Mouse (Mus musculus): ENCODE data around the gene Grb14. TPM values are rescaled to one million over a fixed set of nuclear protein-coding genes. Genes with fewer than 3 reads are reported as not detected.

The Grb14 gene
- total RNA-seq, 1 experiment = 2.4 TPM

DNA sequence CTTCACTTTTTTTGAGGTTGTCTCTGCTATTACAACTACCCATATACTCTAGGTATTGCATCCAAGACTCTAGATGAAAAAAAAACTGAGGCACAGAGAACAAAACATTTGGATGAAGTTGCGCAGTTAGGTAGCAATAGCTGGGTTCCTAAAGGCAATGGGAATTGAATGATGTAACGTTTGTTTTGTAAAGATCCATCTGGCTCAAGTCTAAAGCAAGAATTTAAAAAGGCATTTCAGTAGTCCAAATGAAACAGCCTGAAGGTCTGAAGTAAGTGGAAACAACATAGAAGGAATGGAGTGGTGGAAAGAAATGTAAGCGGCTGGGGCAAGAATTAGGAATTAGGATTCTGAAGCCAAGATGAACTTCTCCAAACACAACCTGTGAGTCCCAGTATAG is 26.0 kb upstream of the Grb14 start:
- DNase-seq (ENCODE audit: low read depth, low spot score) = no peak
- TF ChIP-seq ZNF384 (IDR thresholded peaks at IDR 0.05; ENCODE audit: low read depth, low read length) (no peak), CHD2 (IDR thresholded peaks at IDR 0.05; ENCODE audit: low read depth, low read length) (no peak), ZC3H11A (IDR thresholded peaks at IDR 0.05; ENCODE audit: borderline replicate concordance, low read depth, low read length) (no peak), HCFC1 (IDR thresholded peaks at IDR 0.05; ENCODE audit: borderline replicate concordance, insufficient read depth, low read length) (no peak), MAFK (IDR thresholded peaks at IDR 0.05; ENCODE audit: insufficient read depth, low read depth, low read length) (no peak)
- no peak overlapping the region for H3K4me3 ChIP-seq (ENCODE audit: insufficient read depth in 1 of 2, low read depth in 1 of 2, low read length in 2 of 2, poor library complexity in 1 of 2, severe bottlenecking in 1 of 2)
- in situ Hi-C loops (cut with MboI; ENCODE audit: low sequenced_read_pairs in 2 of 2, unreplicated experiment in 2 of 2) = no loop called here
- H3K9ac ChIP-seq (ENCODE audit: insufficient read depth, low read depth, low read length, poor library complexity, severe bottlenecking) = no peak overlapping the region
- no peaks in the 10 kb centered on the region for H3K4me1 ChIP-seq (ENCODE audit: control insufficient read depth in 2 of 2, insufficient read depth in 2 of 2, low read length in 2 of 2, poor library complexity in 1 of 2)
- H3K36me3 ChIP-seq (ENCODE audit: control insufficient read depth, insufficient read depth, low read length, poor library complexity, severe bottlenecking) = no peaks in the 10 kb centered on the region
- H3K27ac ChIP-seq (ENCODE audit: insufficient read depth, low read depth, low read length, poor library complexity, severe bottlenecking) = no peak overlapping the region
- H3K9me3 ChIP-seq (ENCODE audit: control insufficient read depth, insufficient read depth, low read depth, low read length) = no peaks in the 10 kb centered on the region

DNA sequence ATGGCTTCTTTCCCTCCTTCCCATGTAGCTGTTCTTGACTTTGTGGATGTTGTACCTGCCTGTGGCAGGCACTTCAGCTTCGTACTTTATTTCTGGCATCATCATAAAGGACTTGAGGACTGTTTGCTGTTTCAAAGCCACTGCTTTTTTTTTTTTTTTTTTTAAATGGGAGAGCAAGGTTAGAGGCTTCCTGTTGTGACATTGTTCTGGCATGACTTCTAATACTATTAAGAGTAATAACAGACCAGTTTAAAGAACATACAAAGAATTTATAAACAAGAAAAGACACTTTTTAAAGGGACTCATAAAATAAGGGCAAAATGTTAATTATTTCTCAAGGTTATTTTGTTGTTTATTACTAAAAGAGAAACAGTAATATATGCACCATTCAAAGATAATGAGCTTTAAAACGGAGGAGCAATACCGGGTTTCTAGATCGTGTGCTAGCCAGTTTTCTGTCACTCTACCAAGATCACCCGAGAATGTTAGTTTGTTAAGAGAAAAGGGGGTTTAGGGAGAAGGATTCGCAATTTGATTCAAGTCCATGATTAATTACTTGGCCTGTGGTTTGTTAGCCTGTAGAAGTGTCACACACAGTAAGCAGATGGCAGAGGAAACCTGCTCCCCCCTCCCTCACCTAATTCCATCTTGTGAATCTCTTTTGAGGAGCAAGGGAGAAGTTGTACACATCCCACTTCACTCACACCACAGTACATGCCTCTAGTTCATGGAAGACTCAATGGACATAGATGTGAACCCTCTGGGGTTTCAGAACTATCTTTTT is 23.6 kb upstream of the Grb14 start:
- no peaks in the 10 kb centered on the region for H3K9me3 ChIP-seq (ENCODE audit: control insufficient read depth, insufficient read depth, low read depth, low read length)
- no peak overlapping the region for H3K9ac ChIP-seq (ENCODE audit: insufficient read depth, low read depth, low read length, poor library complexity, severe bottlenecking)
- no peaks in the 10 kb centered on the region for H3K4me1 ChIP-seq (ENCODE audit: control insufficient read depth in 2 of 2, insufficient read depth in 2 of 2, low read length in 2 of 2, poor library complexity in 1 of 2)
- no peak for DNase-seq (ENCODE audit: low read depth, low spot score)
- TF ChIP-seq ZC3H11A (IDR thresholded peaks at IDR 0.05; ENCODE audit: borderline replicate concordance, low read depth, low read length) (no peak), HCFC1 (IDR thresholded peaks at IDR 0.05; ENCODE audit: borderline replicate concordance, insufficient read depth, low read length) (no peak), CHD2 (IDR thresholded peaks at IDR 0.05; ENCODE audit: low read depth, low read length) (no peak), ZNF384 (IDR thresholded peaks at IDR 0.05; ENCODE audit: low read depth, low read length) (no peak), MAFK (IDR thresholded peaks at IDR 0.05; ENCODE audit: insufficient read depth, low read depth, low read length) (no peak)
- no peaks in the 10 kb centered on the region for H3K36me3 ChIP-seq (ENCODE audit: control insufficient read depth, insufficient read depth, low read length, poor library complexity, severe bottlenecking)
- no peak overlapping the region for H3K27ac ChIP-seq (ENCODE audit: insufficient read depth, low read depth, low read length, poor library complexity, severe bottlenecking)
- in situ Hi-C loops (cut with MboI; ENCODE audit: low sequenced_read_pairs in 2 of 2, unreplicated experiment in 2 of 2) = no loop called here
- H3K4me3 ChIP-seq (ENCODE audit: insufficient read depth in 1 of 2, low read depth in 1 of 2, low read length in 2 of 2, poor library complexity in 1 of 2, severe bottlenecking in 1 of 2) = no peak overlapping the region

DNA sequence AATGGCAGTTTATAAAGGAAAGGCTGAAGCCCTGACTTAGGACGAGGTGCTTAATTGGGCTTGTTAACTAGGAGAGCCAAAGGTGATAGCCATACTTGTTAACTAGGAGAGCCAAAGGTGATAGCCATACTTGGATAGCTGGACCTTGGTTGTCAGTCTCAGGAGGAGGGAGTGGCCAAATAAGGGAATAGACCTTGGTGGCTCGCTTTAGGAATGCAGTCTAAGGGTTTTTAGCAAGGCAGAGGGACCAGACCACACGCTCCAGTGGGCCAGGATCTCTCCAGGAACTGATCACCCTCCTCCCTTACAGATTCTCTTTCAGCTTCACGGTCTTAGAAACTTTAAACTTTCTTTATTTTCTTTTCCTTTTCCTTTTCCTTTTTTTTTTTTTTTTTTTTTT is 13.4 kb upstream of the Grb14 start:
- peak; percentile 90 for TF ChIP-seq ZNF384 (IDR thresholded peaks at IDR 0.05; ENCODE audit: low read depth, low read length)
- TF ChIP-seq CHD2 (IDR thresholded peaks at IDR 0.05; ENCODE audit: low read depth, low read length) = no peak
- no peak for TF ChIP-seq HCFC1 (IDR thresholded peaks at IDR 0.05; ENCODE audit: borderline replicate concordance, insufficient read depth, low read length)
- no peak for DNase-seq (ENCODE audit: low read depth, low spot score)
- Histone ChIP-seq H3K9ac (ENCODE audit: insufficient read depth, low read depth, low read length, poor library complexity, severe bottlenecking) (no peak overlapping the region), H3K27ac (ENCODE audit: insufficient read depth, low read depth, low read length, poor library complexity, severe bottlenecking) (no peak overlapping the region), H3K36me3 (ENCODE audit: control insufficient read depth, insufficient read depth, low read length, poor library complexity, severe bottlenecking) (no peaks in the 10 kb centered on the region), H3K9me3 (ENCODE audit: control insufficient read depth, insufficient read depth, low read depth, low read length) (no peaks in the 10 kb centered on the region), H3K4me1 (ENCODE audit: control insufficient read depth in 2 of 2, insufficient read depth in 2 of 2, low read length in 2 of 2, poor library complexity in 1 of 2) (peaks cover 0 to 3% of the 10 kb centered on the region in 2 experiments; a peak in 2 of 4 replicates), H3K4me3 (ENCODE audit: insufficient read depth in 1 of 2, low read depth in 1 of 2, low read length in 2 of 2, poor library complexity in 1 of 2, severe bottlenecking in 1 of 2) (no peak overlapping the region)
- in situ Hi-C loops (cut with MboI; ENCODE audit: low sequenced_read_pairs in 2 of 2, unreplicated experiment in 2 of 2) = no loop called here

DNA sequence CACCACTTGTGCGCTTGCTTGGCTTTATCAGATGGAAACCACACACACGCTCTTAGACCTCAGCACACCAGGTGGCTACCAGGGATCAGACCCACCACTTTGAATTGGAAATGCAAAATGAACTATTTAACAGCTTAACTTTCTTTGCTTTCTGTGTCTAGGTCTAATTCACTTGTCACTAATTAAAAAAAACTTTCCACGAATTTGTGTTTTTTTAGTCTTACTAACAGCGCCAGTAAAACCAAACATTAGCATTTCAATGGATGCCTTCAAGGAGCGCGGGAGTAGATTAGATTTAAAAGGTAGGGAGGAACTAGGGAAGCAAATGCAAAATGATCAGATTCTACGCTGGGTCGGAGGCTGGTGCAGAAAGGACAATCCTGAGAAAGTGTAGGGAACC is 12.8 kb upstream of the Grb14 start:
- peak; percentile 33 for DNase-seq (ENCODE audit: low read depth, low spot score)
- peaks cover 0 to 3% of the 10 kb centered on the region in 2 experiments; a peak in 2 of 4 replicates for H3K4me1 ChIP-seq (ENCODE audit: control insufficient read depth in 2 of 2, insufficient read depth in 2 of 2, low read length in 2 of 2, poor library complexity in 1 of 2)
- H3K36me3 ChIP-seq (ENCODE audit: control insufficient read depth, insufficient read depth, low read length, poor library complexity, severe bottlenecking) = no peaks in the 10 kb centered on the region
- no peaks in the 10 kb centered on the region for H3K9me3 ChIP-seq (ENCODE audit: control insufficient read depth, insufficient read depth, low read depth, low read length)
- TF ChIP-seq ZC3H11A (IDR thresholded peaks at IDR 0.05; ENCODE audit: borderline replicate concordance, low read depth, low read length) = no peak
- no peak for TF ChIP-seq ZNF384 (IDR thresholded peaks at IDR 0.05; ENCODE audit: low read depth, low read length)
- no peak for TF ChIP-seq MAFK (IDR thresholded peaks at IDR 0.05; ENCODE audit: insufficient read depth, low read depth, low read length)
- no peak for TF ChIP-seq HCFC1 (IDR thresholded peaks at IDR 0.05; ENCODE audit: borderline replicate concordance, insufficient read depth, low read length)
- TF ChIP-seq CHD2 (IDR thresholded peaks at IDR 0.05; ENCODE audit: low read depth, low read length) = no peak
- H3K9ac ChIP-seq (ENCODE audit: insufficient read depth, low read depth, low read length, poor library complexity, severe bottlenecking) = no peak overlapping the region
- no peak overlapping the region for H3K27ac ChIP-seq (ENCODE audit: insufficient read depth, low read depth, low read length, poor library complexity, severe bottlenecking)
- in situ Hi-C loops (cut with MboI; ENCODE audit: low sequenced_read_pairs in 2 of 2, unreplicated experiment in 2 of 2) = no loop called here
- no peak overlapping the region; a peak in 1 of 4 replicates for H3K4me3 ChIP-seq (ENCODE audit: insufficient read depth in 1 of 2, low read depth in 1 of 2, low read length in 2 of 2, poor library complexity in 1 of 2, severe bottlenecking in 1 of 2)

Measured in ES-E14 (cell line).